Mouse (Mus musculus): ENCODE results near the gene Foxp1. TPM values are rescaled to one million over a fixed set of nuclear protein-coding genes. Genes with fewer than 3 reads are reported as not detected.

Foxp1 gene
- polyA plus RNA-seq, 1 experiment, result 129 TPM

GRCm38 (mm10) chr6:99162716-99163115 lies 359.8 kb downstream of the Foxp1 start:
- no peak for DNase-seq
- H3K4me3 ChIP-seq (ENCODE audit: control insufficient read depth, insufficient read depth, low read length), result no peak overlapping the region
- no peaks in the 10 kb centered on the region for H3K27me3 ChIP-seq (ENCODE audit: control insufficient read depth, insufficient read depth, low read length)
- 98% methylated on average over 15 of the region's 15 CpGs for WGBS
- H3K36me3 ChIP-seq (ENCODE audit: control insufficient read depth, insufficient read depth, low read length), result no peaks in the 10 kb centered on the region
- TF ChIP-seq CTCF (IDR thresholded peaks at IDR 0.05; ENCODE audit: borderline replicate concordance, control insufficient read depth, extremely low read depth, insufficient read depth, low read length, poor library complexity) (no peak), POLR2A (IDR thresholded peaks at IDR 0.05; ENCODE audit: control insufficient read depth, extremely low read depth, insufficient read depth, low read length, poor library complexity) (no peak)
- no peak overlapping the region for H3K27ac ChIP-seq (ENCODE audit: control insufficient read depth, insufficient read depth, low read length)
- H3K4me1 ChIP-seq (replicated peaks; ENCODE audit: control insufficient read depth, insufficient read depth, low read length), result peaks cover 5% of the 10 kb centered on the region; the same call in 1 of the 2 replicates

GRCm38 (mm10) chr6:99160348-99160693 lies 362.2 kb downstream of the Foxp1 start:
- no peak for TF ChIP-seq CTCF (IDR thresholded peaks at IDR 0.05; ENCODE audit: borderline replicate concordance, control insufficient read depth, extremely low read depth, insufficient read depth, low read length, poor library complexity)
- no peak for TF ChIP-seq POLR2A (IDR thresholded peaks at IDR 0.05; ENCODE audit: control insufficient read depth, extremely low read depth, insufficient read depth, low read length, poor library complexity)
- H3K36me3 ChIP-seq (ENCODE audit: control insufficient read depth, insufficient read depth, low read length), result peaks cover 3% of the 10 kb centered on the region; the same call in 1 of the 2 replicates
- H3K4me3 ChIP-seq (ENCODE audit: control insufficient read depth, insufficient read depth, low read length), result no peak overlapping the region
- H3K27me3 ChIP-seq (ENCODE audit: control insufficient read depth, insufficient read depth, low read length), result no peaks in the 10 kb centered on the region
- H3K4me1 ChIP-seq (replicated peaks; ENCODE audit: control insufficient read depth, insufficient read depth, low read length), result no peaks in the 10 kb centered on the region
- 97% methylated on average over 9 of the region's 9 CpGs for WGBS
- DNase-seq, result no peak
- no peak overlapping the region for H3K27ac ChIP-seq (ENCODE audit: control insufficient read depth, insufficient read depth, low read length)

DNA sequence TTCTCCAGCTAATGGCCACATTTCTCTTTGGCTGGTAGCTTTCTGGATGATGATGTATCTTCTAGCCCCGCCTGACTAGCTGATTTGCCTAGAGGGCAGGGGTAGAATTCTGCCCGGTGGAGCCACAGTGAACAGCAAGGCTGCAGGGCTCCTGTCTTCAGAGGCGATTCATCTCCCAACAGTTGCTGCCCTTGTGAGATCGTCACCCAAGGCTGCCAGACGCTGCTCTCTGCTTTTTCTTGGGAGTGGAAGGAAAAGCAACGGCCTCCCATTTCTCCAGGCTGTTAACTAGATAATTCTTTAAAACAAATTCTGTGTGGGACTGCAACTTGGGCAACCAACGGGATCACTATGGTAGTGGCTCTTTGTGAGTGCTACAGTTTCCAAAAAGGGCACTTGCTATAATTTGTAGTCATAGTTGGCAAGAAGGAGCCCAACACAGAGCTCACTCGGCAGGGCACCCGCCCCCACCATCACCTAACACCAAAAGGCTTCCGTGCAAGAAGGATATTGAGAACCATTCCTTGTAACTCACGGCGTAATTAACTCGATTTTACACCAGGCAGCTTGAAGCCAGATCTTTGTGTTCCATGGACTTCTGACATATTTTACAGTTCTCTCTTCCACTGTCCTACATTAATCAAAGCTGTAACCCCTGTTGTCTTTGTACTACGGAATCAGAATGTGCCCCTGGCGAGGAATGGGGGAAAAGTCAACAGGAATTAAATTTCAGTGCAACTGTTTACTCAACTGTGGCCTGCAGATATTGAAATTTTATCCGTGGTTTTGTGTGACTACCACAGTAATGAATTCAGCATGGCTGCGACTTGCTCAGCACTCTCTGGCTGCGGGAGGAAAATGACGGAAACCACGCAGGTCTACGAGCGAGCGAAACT lies 362.8 kb downstream of the Foxp1 start:
- H3K27me3 ChIP-seq (ENCODE audit: control insufficient read depth, insufficient read depth, low read length), result no peaks in the 10 kb centered on the region
- 93% methylated on average over 23 of the region's 23 CpGs for WGBS
- TF ChIP-seq CTCF (IDR thresholded peaks at IDR 0.05; ENCODE audit: borderline replicate concordance, control insufficient read depth, extremely low read depth, insufficient read depth, low read length, poor library complexity) (no peak), POLR2A (IDR thresholded peaks at IDR 0.05; ENCODE audit: control insufficient read depth, extremely low read depth, insufficient read depth, low read length, poor library complexity) (no peak)
- H3K4me1 ChIP-seq (replicated peaks; ENCODE audit: control insufficient read depth, insufficient read depth, low read length), result no peaks in the 10 kb centered on the region
- DNase-seq, result no peak
- H3K36me3 ChIP-seq (ENCODE audit: control insufficient read depth, insufficient read depth, low read length), result peaks cover 3% of the 10 kb centered on the region; the same call in 1 of the 2 replicates
- H3K4me3 ChIP-seq (ENCODE audit: control insufficient read depth, insufficient read depth, low read length), result no peak overlapping the region
- H3K27ac ChIP-seq (ENCODE audit: control insufficient read depth, insufficient read depth, low read length), result no peak overlapping the region

DNA sequence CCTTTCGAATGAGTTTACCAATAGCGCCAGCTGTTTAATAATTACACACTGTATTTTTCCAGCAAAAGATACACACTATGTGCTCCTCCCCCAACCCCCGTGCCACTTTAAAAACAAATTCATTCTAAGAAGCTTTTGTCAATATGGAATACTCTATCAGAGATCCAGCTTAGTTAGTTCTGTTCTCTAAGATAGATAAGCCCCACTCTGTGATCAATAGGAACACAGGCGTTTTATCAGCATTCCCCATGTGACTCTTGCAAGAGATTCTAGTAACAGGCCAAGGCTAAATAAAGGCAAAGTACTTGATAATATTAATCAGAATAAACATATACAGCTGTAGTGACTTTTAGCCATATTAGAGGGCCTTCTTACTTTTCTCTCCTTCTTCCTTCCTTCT lies 368.8 kb downstream of the Foxp1 start:
- WGBS, result 98% methylated on average over 4 of the region's 4 CpGs
- no peak overlapping the region for H3K4me3 ChIP-seq (ENCODE audit: control insufficient read depth, insufficient read depth, low read length)
- DNase-seq, result no peak
- peaks cover 3% of the 10 kb centered on the region; the same call in 1 of the 2 replicates for H3K36me3 ChIP-seq (ENCODE audit: control insufficient read depth, insufficient read depth, low read length)
- H3K27me3 ChIP-seq (ENCODE audit: control insufficient read depth, insufficient read depth, low read length), result no peaks in the 10 kb centered on the region
- H3K4me1 ChIP-seq (replicated peaks; ENCODE audit: control insufficient read depth, insufficient read depth, low read length), result no peaks in the 10 kb centered on the region
- no peak overlapping the region for H3K27ac ChIP-seq (ENCODE audit: control insufficient read depth, insufficient read depth, low read length)
- no peak for TF ChIP-seq POLR2A (IDR thresholded peaks at IDR 0.05; ENCODE audit: control insufficient read depth, extremely low read depth, insufficient read depth, low read length, poor library complexity)
- TF ChIP-seq CTCF (IDR thresholded peaks at IDR 0.05; ENCODE audit: borderline replicate concordance, control insufficient read depth, extremely low read depth, insufficient read depth, low read length, poor library complexity), result no peak

DNA sequence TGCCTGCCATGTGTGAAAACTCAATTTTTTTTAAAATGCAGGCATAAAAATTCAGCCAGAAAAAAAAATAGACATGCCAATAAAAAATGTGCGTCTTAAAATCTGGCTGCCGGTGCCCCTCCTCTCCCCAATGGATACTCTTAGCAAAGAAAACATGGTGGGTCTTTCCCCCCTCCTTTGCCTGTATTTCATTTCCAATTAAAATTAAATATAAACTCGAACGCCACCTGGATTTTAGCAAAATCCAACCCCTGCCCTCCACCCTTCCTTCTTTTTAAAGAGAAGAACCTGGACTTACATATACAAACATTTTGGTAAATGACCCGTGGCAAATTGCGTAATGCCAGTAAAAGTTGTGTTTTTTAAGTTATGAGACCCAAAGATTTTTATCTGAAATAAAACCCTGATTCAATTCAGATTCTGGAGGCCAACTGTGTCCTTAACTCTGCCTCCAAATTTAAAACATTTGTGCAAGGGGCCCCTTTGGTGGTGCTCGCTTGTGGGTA lies 376.1 kb downstream of the Foxp1 start:
- Histone ChIP-seq H3K4me3 (ENCODE audit: control insufficient read depth, insufficient read depth, low read length) (no peak overlapping the region), H3K36me3 (ENCODE audit: control insufficient read depth, insufficient read depth, low read length) (no peaks in the 10 kb centered on the region), H3K27ac (ENCODE audit: control insufficient read depth, insufficient read depth, low read length) (no peak overlapping the region), H3K4me1 (replicated peaks; ENCODE audit: control insufficient read depth, insufficient read depth, low read length) (no peaks in the 10 kb centered on the region), H3K27me3 (ENCODE audit: control insufficient read depth, insufficient read depth, low read length) (no peaks in the 10 kb centered on the region)
- 97% methylated on average over 7 of the region's 7 CpGs for WGBS
- TF ChIP-seq POLR2A (IDR thresholded peaks at IDR 0.05; ENCODE audit: control insufficient read depth, extremely low read depth, insufficient read depth, low read length, poor library complexity) (no peak), CTCF (IDR thresholded peaks at IDR 0.05; ENCODE audit: borderline replicate concordance, control insufficient read depth, extremely low read depth, insufficient read depth, low read length, poor library complexity) (no peak)
- DNase-seq, result no peak

DNA sequence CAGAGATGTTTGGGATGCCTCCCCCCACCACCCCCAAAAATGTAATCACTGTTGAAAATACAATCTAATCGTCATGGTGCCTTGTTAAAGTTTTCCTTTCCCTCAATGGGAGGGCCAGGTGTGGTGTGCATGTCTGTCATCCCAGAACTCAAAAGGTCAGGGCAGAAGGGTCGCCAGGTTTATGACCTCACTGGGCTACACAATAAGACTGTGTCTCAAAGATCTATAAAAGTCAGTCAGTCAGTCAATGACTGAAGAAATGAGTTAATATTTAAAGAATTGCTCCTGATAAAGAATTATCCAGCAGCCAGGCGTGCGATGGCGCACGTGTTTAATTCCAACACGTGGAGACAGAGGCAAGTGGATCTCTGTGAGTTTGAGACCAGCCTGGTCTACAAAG lies 377.5 kb downstream of the Foxp1 start:
- 97% methylated on average over 7 of the region's 7 CpGs for WGBS
- Histone ChIP-seq H3K36me3 (ENCODE audit: control insufficient read depth, insufficient read depth, low read length) (no peaks in the 10 kb centered on the region), H3K27me3 (ENCODE audit: control insufficient read depth, insufficient read depth, low read length) (no peaks in the 10 kb centered on the region), H3K27ac (ENCODE audit: control insufficient read depth, insufficient read depth, low read length) (no peak overlapping the region), H3K4me1 (replicated peaks; ENCODE audit: control insufficient read depth, insufficient read depth, low read length) (no peaks in the 10 kb centered on the region), H3K4me3 (ENCODE audit: control insufficient read depth, insufficient read depth, low read length) (no peak overlapping the region)
- no peak for DNase-seq
- TF ChIP-seq POLR2A (IDR thresholded peaks at IDR 0.05; ENCODE audit: control insufficient read depth, extremely low read depth, insufficient read depth, low read length, poor library complexity) (no peak), CTCF (IDR thresholded peaks at IDR 0.05; ENCODE audit: borderline replicate concordance, control insufficient read depth, extremely low read depth, insufficient read depth, low read length, poor library complexity) (no peak)
